Comparison of ENCODE assay signal across 9 mouse cellular contexts in the genomic region with DNA sequence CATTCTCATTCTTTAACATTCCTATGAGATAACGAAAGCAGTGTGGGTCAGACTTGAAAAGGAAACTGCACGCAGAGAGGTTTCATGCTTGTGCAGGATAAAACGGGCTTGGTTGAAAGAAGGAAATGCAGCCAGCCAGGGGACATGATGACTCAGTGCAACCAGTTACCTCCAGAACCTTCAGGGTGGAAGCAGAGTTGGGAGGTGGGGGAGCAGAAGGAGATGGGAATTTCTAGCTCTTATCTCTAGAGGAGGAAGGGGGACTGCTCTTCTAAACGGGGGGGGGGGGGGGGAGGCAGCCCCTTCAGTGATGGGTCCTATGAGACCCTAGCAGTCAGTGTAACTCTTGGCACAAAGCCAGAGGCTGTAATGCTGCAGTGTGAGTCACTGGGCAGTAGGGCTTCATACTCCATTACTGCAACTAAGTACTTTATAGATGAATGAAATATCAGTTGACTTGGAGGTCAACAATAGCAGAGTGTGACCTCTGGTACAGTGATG. TPM values are rescaled to one million over a fixed set of nuclear protein-coding genes. Genes with fewer than 3 reads are reported as not detected.
DNase-seq lines count a peak whose midpoint lies in the region; ATAC-seq and TF ChIP-seq lines count a peak whose summit lies in the region.
"Had no signal": no experiment of that assay in that cellular context is flagged by ENCODE, and none has a peak within 500 bp of the region (broad histone marks: within the 10 kb centered on the region; RNA-seq: fewer than 3 reads in every experiment).

No protein-coding gene starts in this region.

- no peaks in the 10 kb centered on the region for H3K36me3 ChIP-seq in hindbrain, postnatal 0 days (ENCODE audit: insufficient read depth, low read length)
- no peaks in the 10 kb centered on the region for H3K36me3 ChIP-seq in hindbrain, embryonic 16.5 days (ENCODE audit: control insufficient read depth, insufficient read depth, low read length)
- no peaks in the 10 kb centered on the region for H3K36me3 ChIP-seq in kidney, embryonic 15.5 days
- H3K36me3 ChIP-seq: limb, embryonic 12.5 days had no signal

- peak; percentile 55; the same call in 1 of the 2 replicates for ATAC-seq in hindbrain, postnatal 0 days
- no peak for ATAC-seq in hindbrain, embryonic 16.5 days
- peak; percentile 83 for ATAC-seq in kidney, embryonic 15.5 days (replicated peaks; ENCODE audit: low FRiP score)
- no peak for ATAC-seq in erythroid progenitor cell, adult 5-6 weeks (replicated peaks; ENCODE audit: low FRiP score, poor library complexity, severe bottlenecking)

- TF ChIP-seq CTCF in hindbrain, postnatal 0 days (IDR thresholded peaks at IDR 0.05; ENCODE audit: low read depth): no peak

- DNase-seq in hindbrain, postnatal 0 days (ENCODE audit: low spot score): no peak
- DNase-seq in MEL-GATA-1-ER (ENCODE audit: extremely low read depth, low read depth): peak; percentile 63
- peak; percentile 67 to 78 for DNase-seq in heart, adult 18-20 months
- peak; percentile 38 to 53 for DNase-seq in lung, postnatal 4 days
- DNase-seq in spleen, adult 12 weeks (ENCODE audit: low spot score): no peak

- no peaks in the 10 kb centered on the region for H3K9me3 ChIP-seq in hindbrain, postnatal 0 days (ENCODE audit: low read length)
- H3K9me3 ChIP-seq in hindbrain, embryonic 16.5 days (ENCODE audit: control insufficient read depth, low read length): no peaks in the 10 kb centered on the region
- H3K9me3 ChIP-seq in kidney, embryonic 15.5 days (replicated peaks): no peaks in the 10 kb centered on the region
- H3K9me3 ChIP-seq: limb, embryonic 12.5 days had no signal

- no peak overlapping the region for H3K4me2 ChIP-seq in hindbrain, postnatal 0 days (ENCODE audit: low read depth, low read length)
- no peak overlapping the region for H3K4me2 ChIP-seq in hindbrain, embryonic 16.5 days (ENCODE audit: low read length)
- peak overlapping the region; percentile 5; the same call in 1 of the 2 replicates for H3K4me2 ChIP-seq in kidney, embryonic 15.5 days
- H3K4me2 ChIP-seq: limb, embryonic 12.5 days had no signal

- H3K27ac ChIP-seq in hindbrain, postnatal 0 days: no peak overlapping the region; the same call in 1 of the 2 replicates
- no peak overlapping the region for H3K27ac ChIP-seq in hindbrain, embryonic 16.5 days (ENCODE audit: low read depth, low read length)
- peak overlapping the region; percentile 73 for H3K27ac ChIP-seq in kidney, embryonic 15.5 days
- H3K27ac ChIP-seq: limb, embryonic 12.5 days had no signal

- 48% methylated on average over 4 of the region's 4 CpGs for WGBS in hindbrain, postnatal 0 days
- WGBS in hindbrain, embryonic 16.5 days: 70% methylated on average over 3 of the region's 4 CpGs
- WGBS in kidney, embryonic 15.5 days: 29% methylated on average over 4 of the region's 4 CpGs

- H3K9ac ChIP-seq in hindbrain, postnatal 0 days (replicated peaks; ENCODE audit: low read length): no peak overlapping the region
- H3K9ac ChIP-seq in hindbrain, embryonic 16.5 days (ENCODE audit: low read depth, low read length): no peak overlapping the region
- H3K9ac ChIP-seq in kidney, embryonic 15.5 days: no peak overlapping the region
- H3K9ac ChIP-seq: limb, embryonic 12.5 days had no signal

- no peak overlapping the region for H3K4me3 ChIP-seq in hindbrain, postnatal 0 days (ENCODE audit: low read length)
- no peak overlapping the region for H3K4me3 ChIP-seq in hindbrain, embryonic 16.5 days (ENCODE audit: low read length)
- no peak overlapping the region for H3K4me3 ChIP-seq in kidney, embryonic 15.5 days (replicated peaks)
- H3K4me3 ChIP-seq: limb, embryonic 12.5 days had no signal

- H3K27me3 ChIP-seq in hindbrain, postnatal 0 days (ENCODE audit: insufficient read depth, low read length): no peaks in the 10 kb centered on the region
- H3K27me3 ChIP-seq in hindbrain, embryonic 16.5 days (replicated peaks; ENCODE audit: control insufficient read depth, insufficient read depth, low read length): no peaks in the 10 kb centered on the region
- H3K27me3 ChIP-seq in kidney, embryonic 15.5 days: no peaks in the 10 kb centered on the region
- H3K27me3 ChIP-seq: limb, embryonic 12.5 days had no signal

- H3K4me1 ChIP-seq in hindbrain, postnatal 0 days (ENCODE audit: insufficient read depth, low read length): no peaks in the 10 kb centered on the region
- no peaks in the 10 kb centered on the region for H3K4me1 ChIP-seq in hindbrain, embryonic 16.5 days (ENCODE audit: control insufficient read depth, insufficient read depth, low read depth, low read length)
- peaks cover 6% of the 10 kb centered on the region; the same call in 1 of the 2 replicates for H3K4me1 ChIP-seq in kidney, embryonic 15.5 days

RNA-seq across cellular contexts. Expression of gene Ifnb1, which starts 6.8 kb away (rescaled TPM):
- total RNA-seq in hindbrain, postnatal 0 days (2014; rRNA removed): not detected in 2 replicates
- not detected in 2 replicates for polyA plus RNA-seq in hindbrain, postnatal 0 days (2015; fragmentation: Nextera tagmentation; extraction: Ambion mirVana)
- not detected in 2 replicates for polyA plus RNA-seq in hindbrain, embryonic 16.5 days (2015; fragmentation: Nextera tagmentation; extraction: Ambion mirVana)
- total RNA-seq in heart, adult 18-20 months (2021): not detected
- polyA plus RNA-seq in kidney, embryonic 15.5 days (2015; fragmentation: Nextera tagmentation; extraction: Ambion mirVana): not detected in 2 replicates
- not detected in 2 replicates for total RNA-seq in erythroid progenitor cell, adult 5-6 weeks (2015; ENCODE audit: low replicate concordance)
- total RNA-seq in erythroid progenitor cell, adult 5-6 weeks (2017; ENCODE audit: low replicate concordance): not detected in 2 replicates
- polyA plus RNA-seq: limb, embryonic 12.5 days had no signal

RNA-seq across cellular contexts. Expression of gene Ifna15, which starts 42.3 kb away (rescaled TPM):
- not detected in 2 replicates for total RNA-seq in hindbrain, postnatal 0 days (2014; rRNA removed)
- polyA plus RNA-seq in hindbrain, postnatal 0 days (2015; fragmentation: Nextera tagmentation; extraction: Ambion mirVana): not detected in 2 replicates
- not detected in 2 replicates for polyA plus RNA-seq in hindbrain, embryonic 16.5 days (2015; fragmentation: Nextera tagmentation; extraction: Ambion mirVana)
- total RNA-seq in heart, adult 18-20 months (2021): not detected
- polyA plus RNA-seq in kidney, embryonic 15.5 days (2015; fragmentation: Nextera tagmentation; extraction: Ambion mirVana): not detected in 2 replicates
- not detected in 2 replicates for total RNA-seq in erythroid progenitor cell, adult 5-6 weeks (2015; ENCODE audit: low replicate concordance)
- total RNA-seq in erythroid progenitor cell, adult 5-6 weeks (2017; ENCODE audit: low replicate concordance): not detected in 2 replicates
- polyA plus RNA-seq: limb, embryonic 12.5 days had no signal

RNA-seq across cellular contexts. Expression of gene Ifna14, which starts 55.8 kb away (rescaled TPM):
- not detected in 2 replicates for total RNA-seq in hindbrain, postnatal 0 days (2014; rRNA removed)
- polyA plus RNA-seq in hindbrain, postnatal 0 days (2015; fragmentation: Nextera tagmentation; extraction: Ambion mirVana): not detected in 2 replicates
- polyA plus RNA-seq in hindbrain, embryonic 16.5 days (2015; fragmentation: Nextera tagmentation; extraction: Ambion mirVana): not detected in 2 replicates
- total RNA-seq in heart, adult 18-20 months (2021): not detected
- polyA plus RNA-seq in kidney, embryonic 15.5 days (2015; fragmentation: Nextera tagmentation; extraction: Ambion mirVana): not detected in 2 replicates
- total RNA-seq in erythroid progenitor cell, adult 5-6 weeks (2015; ENCODE audit: low replicate concordance): not detected in 2 replicates
- not detected in 2 replicates for total RNA-seq in erythroid progenitor cell, adult 5-6 weeks (2017; ENCODE audit: low replicate concordance)
- polyA plus RNA-seq: limb, embryonic 12.5 days had no signal

Comparison
In these comparisons a context has a peak if more than half of its experiments do, and no peak if none do; other contexts are left out.
1. ATAC-seq: peak in hindbrain, postnatal 0 days (single experiment) and kidney, embryonic 15.5 days (single experiment); none in hindbrain, embryonic 16.5 days (single experiment) and erythroid progenitor cell, adult 5-6 weeks (single experiment).
2. DNase-seq: peak in MEL-GATA-1-ER (single experiment), heart, adult 18-20 months (2 of 2) and lung, postnatal 4 days (2 of 2); none in hindbrain, postnatal 0 days (single experiment) and spleen, adult 12 weeks (single experiment).